Mouse (Mus musculus): ENCODE data around the gene Psg26. TPM values are rescaled to one million over a fixed set of nuclear protein-coding genes. Genes with fewer than 3 reads are reported as not detected.
"Not testable (repeated sequence)": the region's sequence is repeated elsewhere in the genome, so short reads cannot be mapped to it uniquely, and the experiment has no call there.

Psg26 gene
- not detected in 2 replicates for polyA plus RNA-seq (2015; fragmentation: Nextera tagmentation; extraction: Ambion mirVana)

DNA sequence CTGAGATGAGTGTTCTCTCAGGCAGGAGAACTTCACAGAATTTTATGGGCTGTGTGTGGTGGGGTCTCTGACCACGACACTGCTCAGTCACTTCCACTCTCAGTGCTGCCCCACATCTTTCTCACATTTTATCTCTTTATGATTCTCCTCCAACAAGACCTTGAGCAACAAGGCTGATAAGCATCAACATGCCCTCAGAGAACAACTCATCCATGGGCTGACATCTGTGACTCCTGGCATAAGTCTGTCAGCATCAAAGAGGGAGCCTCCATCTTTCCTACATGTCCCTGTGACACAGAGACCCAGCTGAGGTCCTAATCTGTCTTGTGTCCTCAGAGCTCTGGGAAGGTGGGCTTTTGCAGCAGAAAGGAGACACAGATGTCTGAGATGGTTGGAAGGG is at the start of gene Psg26:
Gene Psg26 (minus strand): TSS at position 101 of the 400 bp plus-strand sequence.
- no peak for ATAC-seq (replicated peaks)
- H3K36me3 ChIP-seq = no peaks in the 10 kb centered on the region
- H3K9me3 ChIP-seq = no peaks in the 10 kb centered on the region; the same call in 1 of the 2 replicates
- H3K27ac ChIP-seq (replicated peaks) = no peak within 1 kb of the TSS
- no peak within 1 kb of the TSS for H3K9ac ChIP-seq (replicated peaks)
- H3K4me3 ChIP-seq = no peak within 1 kb of the TSS
- H3K4me2 ChIP-seq (replicated peaks) = no peak within 1 kb of the TSS
- no peaks in the 10 kb centered on the region for H3K4me1 ChIP-seq
- WGBS = 75% methylated on average over 1 of the region's 1 CpGs
- no peaks in the 10 kb centered on the region for H3K27me3 ChIP-seq

DNA sequence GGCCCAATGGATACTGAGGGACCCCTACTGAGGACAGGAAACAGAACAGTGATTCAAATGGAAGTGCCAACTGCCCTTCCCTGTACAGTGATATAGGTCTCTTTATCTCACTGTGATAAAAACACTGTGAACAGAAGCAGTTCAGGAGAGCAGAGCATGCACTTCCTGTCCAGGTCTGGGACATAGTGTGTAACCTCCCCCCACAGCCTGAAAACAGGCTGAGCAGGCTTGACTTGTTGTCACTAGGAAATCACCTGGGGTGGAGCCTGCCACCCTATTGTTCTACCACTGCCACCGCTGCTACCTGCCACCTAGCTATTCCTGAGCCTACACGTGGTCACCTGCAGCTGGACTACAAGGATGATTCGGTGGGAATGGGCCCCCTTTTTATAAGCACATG is 49.4 kb upstream of the Psg26 start:
- H3K4me2 ChIP-seq (replicated peaks) = no peak overlapping the region
- H3K27ac ChIP-seq (replicated peaks) = no peak overlapping the region
- no peak overlapping the region for H3K4me3 ChIP-seq
- WGBS = 58% methylated on average over 3 of the region's 3 CpGs
- ATAC-seq (replicated peaks) = no peak
- H3K9me3 ChIP-seq = no peaks in the 10 kb centered on the region
- no peaks in the 10 kb centered on the region for H3K27me3 ChIP-seq
- H3K36me3 ChIP-seq = no peaks in the 10 kb centered on the region
- no peak overlapping the region for H3K9ac ChIP-seq (replicated peaks)
- no peaks in the 10 kb centered on the region for H3K4me1 ChIP-seq

DNA sequence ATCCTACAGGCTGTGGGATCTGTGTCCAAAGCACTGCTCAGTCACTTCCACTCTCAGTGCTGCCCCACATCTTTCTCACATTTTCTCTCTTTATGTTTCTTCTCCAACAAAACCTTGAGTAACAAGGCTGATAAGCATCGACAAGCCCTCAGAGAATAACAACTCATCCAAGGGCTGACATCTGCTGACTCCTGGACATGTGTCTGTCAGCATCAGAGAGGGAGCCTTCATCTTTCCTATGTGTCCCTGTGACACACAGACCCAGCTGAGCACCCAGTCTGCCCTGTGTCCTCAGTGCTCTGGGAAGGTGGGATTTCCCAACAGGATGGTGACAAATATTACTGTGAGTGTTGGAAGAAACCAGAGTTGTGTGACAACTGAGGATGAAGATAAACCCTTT is 48.2 kb upstream of the Psg26 start, which contains the start of gene Psg25:
Gene Psg25 (minus strand): TSS at position 101 of the 400 bp plus-strand sequence.
- Histone ChIP-seq H3K4me3 (no peak within 1 kb of the TSS), H3K27ac (replicated peaks) (no peak within 1 kb of the TSS), H3K36me3 (no peaks in the 10 kb centered on the region), H3K9me3 (no peaks in the 10 kb centered on the region), H3K4me2 (replicated peaks) (no peak within 1 kb of the TSS), H3K9ac (replicated peaks) (no peak within 1 kb of the TSS), H3K27me3 (no peaks in the 10 kb centered on the region), H3K4me1 (no peaks in the 10 kb centered on the region)
- no peak for ATAC-seq (replicated peaks)
- WGBS = 94% methylated on average over 1 of the region's 1 CpGs

DNA sequence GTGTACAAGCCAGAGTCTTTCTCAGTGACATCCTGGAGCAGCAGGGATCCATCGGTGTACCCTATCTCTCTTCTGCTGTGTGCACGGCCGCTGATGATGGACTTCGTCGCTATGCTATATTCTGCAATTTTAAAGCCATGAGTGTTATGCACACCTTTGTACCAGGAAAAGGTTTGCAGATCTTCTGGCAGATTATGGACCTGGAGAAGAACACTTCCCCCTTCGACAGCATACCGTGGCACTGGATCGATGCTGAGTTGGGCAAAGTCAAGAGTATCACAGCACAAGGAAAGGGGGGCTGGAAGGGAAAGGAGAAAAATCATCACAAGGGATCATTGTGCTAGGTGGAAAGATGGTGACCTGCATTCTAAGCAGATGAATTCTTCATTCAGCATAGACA is 40.7 kb upstream of the Psg26 start:
- no peak for ATAC-seq (replicated peaks)

DNA sequence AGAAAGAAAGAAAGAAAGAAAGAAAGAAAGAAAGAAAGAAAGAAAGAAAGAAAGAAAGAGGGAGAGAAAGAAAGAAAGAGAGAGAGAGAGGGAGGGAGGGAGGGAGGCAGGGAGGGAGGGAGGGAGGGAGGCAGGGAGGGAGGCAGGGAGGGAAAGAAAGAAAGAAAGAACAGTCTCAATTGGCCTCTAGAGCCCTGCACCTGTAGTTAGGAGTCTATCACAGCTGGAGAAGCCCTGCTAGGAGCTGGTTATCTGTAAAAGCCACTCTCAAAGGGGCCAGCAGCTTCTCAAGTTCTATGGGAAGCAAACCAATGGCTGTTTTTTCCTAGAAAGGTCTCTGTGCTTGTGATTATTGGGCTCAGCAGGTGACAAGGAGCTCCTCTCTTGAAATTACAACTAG is 28.9 kb upstream of the Psg26 start:
- not testable (repeated sequence) for ATAC-seq (replicated peaks); H3K4me1 ChIP-seq

More for the DNA sequence above, 40.7 kb upstream of the Psg26 start:
- H3K9ac ChIP-seq (replicated peaks) = no peak overlapping the region
- no peaks in the 10 kb centered on the region for H3K36me3 ChIP-seq
- no peak overlapping the region for H3K4me3 ChIP-seq
- no peaks in the 10 kb centered on the region for H3K27me3 ChIP-seq
- H3K9me3 ChIP-seq = no peaks in the 10 kb centered on the region
- WGBS = 97% methylated on average over 8 of the region's 8 CpGs
- H3K4me1 ChIP-seq = no peaks in the 10 kb centered on the region
- H3K27ac ChIP-seq (replicated peaks) = no peak overlapping the region
- H3K4me2 ChIP-seq (replicated peaks) = no peak overlapping the region

DNA sequence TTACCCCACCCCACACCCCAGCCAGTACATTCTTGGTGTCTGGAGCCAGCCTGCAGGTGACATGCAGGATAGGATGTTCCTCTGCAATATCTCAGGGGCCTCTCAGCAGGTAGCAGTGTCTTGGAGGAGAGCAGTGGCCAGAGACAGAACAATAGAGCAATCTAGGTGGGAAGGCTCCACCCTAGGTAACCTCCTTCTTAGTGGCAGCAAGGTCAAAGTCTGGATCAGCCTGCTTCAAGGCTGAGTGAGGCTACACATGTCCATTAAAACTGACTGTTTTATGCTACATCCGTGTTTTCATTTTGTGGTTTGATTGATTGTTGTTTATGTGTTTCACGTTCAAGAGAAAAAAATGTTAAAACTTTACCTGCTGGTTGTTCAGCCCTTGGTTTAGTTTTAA is 28.4 kb upstream of the Psg26 start:
- not testable (repeated sequence) for H3K4me2 ChIP-seq (replicated peaks); H3K4me3 ChIP-seq; H3K27me3 ChIP-seq; H3K36me3 ChIP-seq; H3K4me1 ChIP-seq; H3K9ac ChIP-seq (replicated peaks); ATAC-seq (replicated peaks); H3K27ac ChIP-seq (replicated peaks); H3K9me3 ChIP-seq
- 72% methylated on average over 2 of the region's 2 CpGs for WGBS

More for the DNA sequence above, 28.9 kb upstream of the Psg26 start:
- H3K27me3 ChIP-seq; H3K9ac ChIP-seq (replicated peaks); H3K4me2 ChIP-seq (replicated peaks); H3K9me3 ChIP-seq; H3K36me3 ChIP-seq; H3K4me3 ChIP-seq; H3K27ac ChIP-seq (replicated peaks): not testable (repeated sequence)

DNA sequence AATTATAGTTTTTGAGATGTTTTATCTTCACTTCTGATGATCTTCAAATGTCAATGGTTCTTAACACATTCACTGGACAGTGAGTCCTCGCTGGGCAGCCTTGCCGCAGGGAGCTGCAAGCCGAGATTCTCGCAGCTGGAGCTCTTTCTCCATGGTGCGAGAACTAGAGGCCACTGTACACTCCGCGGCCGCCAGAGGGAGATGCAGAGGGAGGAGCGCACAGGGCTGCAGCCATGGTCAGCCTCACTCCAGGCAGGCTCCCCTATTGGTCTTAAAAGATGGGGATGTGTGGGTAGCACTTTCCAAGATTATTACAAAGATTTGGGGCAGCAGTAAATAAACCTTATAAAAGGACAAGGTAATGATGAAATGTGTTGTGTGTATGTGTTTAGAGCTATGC is 27.5 kb upstream of the Psg26 start:
- Histone ChIP-seq H3K27me3 (no peaks in the 10 kb centered on the region), H3K36me3 (no peaks in the 10 kb centered on the region), H3K9ac (replicated peaks) (no peak overlapping the region), H3K9me3 (no peaks in the 10 kb centered on the region), H3K4me1 (no peaks in the 10 kb centered on the region), H3K4me3 (no peak overlapping the region), H3K27ac (replicated peaks) (no peak overlapping the region), H3K4me2 (replicated peaks) (no peak overlapping the region)
- 18% methylated on average over 9 of the region's 9 CpGs for WGBS
- ATAC-seq (replicated peaks) = no peak

DNA sequence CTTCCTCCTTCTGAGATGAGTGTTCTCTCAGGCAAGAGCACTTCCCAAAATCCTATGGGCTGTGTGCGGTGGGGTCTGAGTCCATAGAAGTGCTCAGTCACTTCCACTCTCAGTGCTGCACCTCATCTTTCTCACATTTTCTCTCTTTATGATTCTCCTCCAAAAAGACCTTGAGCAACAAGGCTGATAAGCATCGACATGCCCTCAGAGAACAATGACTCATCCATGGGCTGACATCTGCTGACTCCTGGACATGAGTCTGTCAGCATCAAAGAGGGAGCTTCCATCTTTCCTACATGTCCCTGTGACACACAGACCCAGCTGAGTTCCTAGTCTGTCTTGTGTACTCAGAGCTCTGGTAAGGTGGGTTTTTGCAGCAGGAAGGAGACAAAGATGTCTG is 52.0 kb downstream of the Psg26 start, which contains the start of gene Psg28:
Gene Psg28 (minus strand): TSS at position 101 of the 400 bp plus-strand sequence.
- not testable (repeated sequence) for H3K4me2 ChIP-seq (replicated peaks); H3K4me1 ChIP-seq; H3K9me3 ChIP-seq; H3K9ac ChIP-seq (replicated peaks); ATAC-seq (replicated peaks); H3K36me3 ChIP-seq; H3K4me3 ChIP-seq; H3K27me3 ChIP-seq; H3K27ac ChIP-seq (replicated peaks)
- WGBS = 87% methylated on average over 2 of the region's 2 CpGs

Other genes starting within 250 kb of the Psg26 start
- not detected in 2 replicates for gene Mill1, start 238.8 kb downstream of the Psg26 start, polyA plus RNA-seq (2015; fragmentation: Nextera tagmentation; extraction: Ambion mirVana)
- not detected in 2 replicates for gene Psg18, start 129.2 kb downstream of the Psg26 start, polyA plus RNA-seq (2015; fragmentation: Nextera tagmentation; extraction: Ambion mirVana)
- not detected in 2 replicates for gene Psg28, start 52.1 kb downstream of the Psg26 start, polyA plus RNA-seq (2015; fragmentation: Nextera tagmentation; extraction: Ambion mirVana)
- not detected in 2 replicates for gene Psg25, start 48.1 kb upstream of the Psg26 start, polyA plus RNA-seq (2015; fragmentation: Nextera tagmentation; extraction: Ambion mirVana)
- gene Psg27, start 83.1 kb upstream of the Psg26 start, polyA plus RNA-seq (2015; fragmentation: Nextera tagmentation; extraction: Ambion mirVana) = not detected in 2 replicates
- not detected in 2 replicates for gene Psg23, start 132.3 kb upstream of the Psg26 start, polyA plus RNA-seq (2015; fragmentation: Nextera tagmentation; extraction: Ambion mirVana)
- gene Psg21, start 172.5 kb upstream of the Psg26 start, polyA plus RNA-seq (2015; fragmentation: Nextera tagmentation; extraction: Ambion mirVana) = not detected in 2 replicates
- not detected in 2 replicates for gene Psg20, start 202.0 kb upstream of the Psg26 start, polyA plus RNA-seq (2015; fragmentation: Nextera tagmentation; extraction: Ambion mirVana)
- not detected in 2 replicates for gene Psg22, start 233.9 kb upstream of the Psg26 start, polyA plus RNA-seq (2015; fragmentation: Nextera tagmentation; extraction: Ambion mirVana)

Measured in forebrain, embryonic 15.5 days (tissue).